10 mouse cellular contexts compared by ENCODE assay signal in genomic region chr9:61336591-61337587, GRCm38 (mm10). TPM values are rescaled to one million over a fixed set of nuclear protein-coding genes. Genes with fewer than 3 reads are reported as not detected.
DNase-seq lines count a peak whose midpoint lies in the region; ATAC-seq lines count a peak whose summit lies in the region.
"Had no signal": no experiment of that assay in that cellular context is flagged by ENCODE, and none has a peak within 500 bp of the region (broad histone marks: within the 10 kb centered on the region; RNA-seq: fewer than 3 reads in every experiment).

No protein-coding gene starts in this region.

- peaks cover 26% of the 10 kb centered on the region for H3K4me1 ChIP-seq in embryonic facial prominence, embryonic 14.5 days (ENCODE audit: control insufficient read depth, insufficient read depth, low read length)
- peaks cover 37% of the 10 kb centered on the region for H3K4me1 ChIP-seq in embryonic facial prominence, embryonic 10.5 days
- peaks cover 27% of the 10 kb centered on the region for H3K4me1 ChIP-seq in intestine, embryonic 15.5 days (replicated peaks)
- 0 out of 2 replicates have a peak, but pooled peaks cover 6% of the 10 kb centered on the region for H3K4me1 ChIP-seq in hindbrain, embryonic 11.5 days (replicated peaks; ENCODE audit: control insufficient read depth, insufficient read depth, low read length)

- no peak overlapping the region for H3K4me2 ChIP-seq in embryonic facial prominence, embryonic 14.5 days (ENCODE audit: low read depth, low read length)
- H3K4me2 ChIP-seq in intestine, embryonic 15.5 days (replicated peaks) = no peak overlapping the region
- no peak overlapping the region for H3K4me2 ChIP-seq in hindbrain, embryonic 11.5 days (replicated peaks; ENCODE audit: low read depth, low read length)
- H3K4me2 ChIP-seq: embryonic facial prominence, embryonic 15.5 days; neural tube, embryonic 13.5 days had no signal

- no peaks in the 10 kb centered on the region for H3K9me3 ChIP-seq in embryonic facial prominence, embryonic 14.5 days (ENCODE audit: control insufficient read depth, low read length)
- no peaks in the 10 kb centered on the region for H3K9me3 ChIP-seq in embryonic facial prominence, embryonic 10.5 days
- no peaks in the 10 kb centered on the region for H3K9me3 ChIP-seq in intestine, embryonic 15.5 days
- no peaks in the 10 kb centered on the region for H3K9me3 ChIP-seq in hindbrain, embryonic 11.5 days (ENCODE audit: control insufficient read depth, low read length)
- H3K9me3 ChIP-seq: embryonic facial prominence, embryonic 15.5 days; neural tube, embryonic 13.5 days had no signal

- peak; percentile 46; the same call in 1 of the 2 replicates for ATAC-seq in embryonic facial prominence, embryonic 14.5 days (ENCODE audit: low read depth)
- peak; percentile 64 for ATAC-seq in intestine, embryonic 15.5 days
- ATAC-seq in hindbrain, embryonic 11.5 days (ENCODE audit: low FRiP score) = no peak

- 39% methylated on average over 17 of the region's 17 CpGs for WGBS in embryonic facial prominence, embryonic 14.5 days
- 35% methylated on average over 17 of the region's 17 CpGs for WGBS in embryonic facial prominence, embryonic 10.5 days
- WGBS in intestine, embryonic 15.5 days = 20% methylated on average over 17 of the region's 17 CpGs
- WGBS in hindbrain, embryonic 11.5 days = 33% methylated on average over 17 of the region's 17 CpGs

- H3K4me3 ChIP-seq in embryonic facial prominence, embryonic 14.5 days (ENCODE audit: low read depth, low read length) = no peak overlapping the region
- H3K4me3 ChIP-seq in embryonic facial prominence, embryonic 10.5 days = no peak overlapping the region
- no peak overlapping the region for H3K4me3 ChIP-seq in intestine, embryonic 15.5 days (replicated peaks)
- no peak overlapping the region for H3K4me3 ChIP-seq in hindbrain, embryonic 11.5 days (ENCODE audit: low read depth, low read length)
- H3K4me3 ChIP-seq: embryonic facial prominence, embryonic 15.5 days; neural tube, embryonic 13.5 days had no signal

- H3K27ac ChIP-seq in embryonic facial prominence, embryonic 14.5 days (replicated peaks; ENCODE audit: low read depth, low read length) = no peak overlapping the region
- no peak overlapping the region for H3K27ac ChIP-seq in embryonic facial prominence, embryonic 10.5 days (replicated peaks)
- no peak overlapping the region for H3K27ac ChIP-seq in intestine, embryonic 15.5 days
- no peak overlapping the region for H3K27ac ChIP-seq in hindbrain, embryonic 11.5 days (ENCODE audit: low read depth, low read length)
- H3K27ac ChIP-seq: embryonic facial prominence, embryonic 15.5 days; neural tube, embryonic 13.5 days had no signal

- no peaks in the 10 kb centered on the region for H3K36me3 ChIP-seq in embryonic facial prominence, embryonic 14.5 days (ENCODE audit: control insufficient read depth, insufficient read depth, low read length)
- H3K36me3 ChIP-seq in embryonic facial prominence, embryonic 10.5 days (replicated peaks) = no peaks in the 10 kb centered on the region
- no peaks in the 10 kb centered on the region for H3K36me3 ChIP-seq in intestine, embryonic 15.5 days
- H3K36me3 ChIP-seq in hindbrain, embryonic 11.5 days (ENCODE audit: control insufficient read depth, insufficient read depth, low read length) = no peaks in the 10 kb centered on the region
- H3K36me3 ChIP-seq: embryonic facial prominence, embryonic 15.5 days; neural tube, embryonic 13.5 days had no signal

- H3K9ac ChIP-seq in embryonic facial prominence, embryonic 14.5 days (ENCODE audit: low read depth, low read length) = 0 out of 2 replicates have a peak overlapping the region, but pooled peaks have one; percentile 22
- no peak overlapping the region for H3K9ac ChIP-seq in intestine, embryonic 15.5 days
- H3K9ac ChIP-seq in hindbrain, embryonic 11.5 days (ENCODE audit: low read depth, low read length) = no peak overlapping the region
- H3K9ac ChIP-seq: embryonic facial prominence, embryonic 15.5 days; neural tube, embryonic 13.5 days had no signal

- peak; percentile 67 for DNase-seq in embryonic facial prominence, embryonic 14.5 days (ENCODE audit: low spot score)
- no peak for DNase-seq in embryonic facial prominence, embryonic 10.5 days (ENCODE audit: low spot score)
- DNase-seq in adrenal gland, postnatal 36 days = peak; percentile 54 to 69
- DNase-seq in lung, postnatal 4 days = peak; percentile 61 to 78
- DNase-seq in spleen, adult 18-20 months = no peak
- no peak for DNase-seq in gastrocnemius, adult 18-20 months (ENCODE audit: low spot score)
- no peak for DNase-seq in hindbrain, embryonic 11.5 days (ENCODE audit: low spot score)

- H3K27me3 ChIP-seq in embryonic facial prominence, embryonic 14.5 days (replicated peaks; ENCODE audit: control insufficient read depth, insufficient read depth, low read length) = peaks cover 19% of the 10 kb centered on the region
- H3K27me3 ChIP-seq in embryonic facial prominence, embryonic 10.5 days (replicated peaks; ENCODE audit: low read depth, poor library complexity, severe bottlenecking) = peaks cover 94% of the 10 kb centered on the region
- H3K27me3 ChIP-seq in intestine, embryonic 15.5 days (replicated peaks) = 0 out of 2 replicates have a peak, but pooled peaks cover 2% of the 10 kb centered on the region
- H3K27me3 ChIP-seq in hindbrain, embryonic 11.5 days (ENCODE audit: control insufficient read depth, insufficient read depth, low read length) = peaks cover 18% of the 10 kb centered on the region

RNA-seq across cellular contexts. Expression of gene Tle3, which starts 35.3 kb away (rescaled TPM):
- polyA plus RNA-seq in embryonic facial prominence, embryonic 14.5 days (2014; fragmentation: Nextera tagmentation; extraction: Ambion mirVana) = 25.5 and 31.4 TPM in 2 replicates
- 50.3 and 51.9 TPM in 2 replicates for polyA plus RNA-seq in embryonic facial prominence, embryonic 10.5 days (2016; fragmentation: Nextera tagmentation; extraction: Ambion mirVana)
- 100 to 1,000 TPM; 121 to 144 TPM for total RNA-seq in adrenal gland, postnatal 36 days (2021)
- polyA plus RNA-seq in intestine, embryonic 15.5 days (2015; fragmentation: Nextera tagmentation; extraction: Ambion mirVana) = 18.6 and 20.3 TPM in 2 replicates
- total RNA-seq in gastrocnemius, adult 18-20 months (2021) = 1 to 10 TPM; 7.1 TPM
- 33.7 and 36.7 TPM in 2 replicates for polyA plus RNA-seq in hindbrain, embryonic 11.5 days (2014; fragmentation: Nextera tagmentation; extraction: Ambion mirVana)

Comparison
In these comparisons a context has a peak if more than half of its experiments do, and no peak if none do; other contexts are left out.
1. DNase-seq: peak in embryonic facial prominence, embryonic 14.5 days (single experiment), adrenal gland, postnatal 36 days (2 of 2) and lung, postnatal 4 days (2 of 2); none in embryonic facial prominence, embryonic 10.5 days (single experiment), spleen, adult 18-20 months (0 of 2), gastrocnemius, adult 18-20 months (single experiment) and hindbrain, embryonic 11.5 days (single experiment).